Mouse (Mus musculus) skeletal muscle tissue, postnatal 0 days (tissue): ENCODE measurements around the gene Nipsnap2. TPM values are rescaled to one million over a fixed set of nuclear protein-coding genes. Genes with fewer than 3 reads are reported as not detected.

ENCODE experiments used
- polyA plus RNA-seq: library from polyadenylated mRNA; unstranded; fragments of >200 nt; fragmentation: Nextera tagmentation; extraction: Ambion mirVana; gene quantifications from 2 replicates; pipeline ENCODE4 v1.2.1, GENCODE M21; 2015

The Nipsnap2 gene
- polyA plus RNA-seq: 492 and 574 TPM in 2 replicates

DNA sequence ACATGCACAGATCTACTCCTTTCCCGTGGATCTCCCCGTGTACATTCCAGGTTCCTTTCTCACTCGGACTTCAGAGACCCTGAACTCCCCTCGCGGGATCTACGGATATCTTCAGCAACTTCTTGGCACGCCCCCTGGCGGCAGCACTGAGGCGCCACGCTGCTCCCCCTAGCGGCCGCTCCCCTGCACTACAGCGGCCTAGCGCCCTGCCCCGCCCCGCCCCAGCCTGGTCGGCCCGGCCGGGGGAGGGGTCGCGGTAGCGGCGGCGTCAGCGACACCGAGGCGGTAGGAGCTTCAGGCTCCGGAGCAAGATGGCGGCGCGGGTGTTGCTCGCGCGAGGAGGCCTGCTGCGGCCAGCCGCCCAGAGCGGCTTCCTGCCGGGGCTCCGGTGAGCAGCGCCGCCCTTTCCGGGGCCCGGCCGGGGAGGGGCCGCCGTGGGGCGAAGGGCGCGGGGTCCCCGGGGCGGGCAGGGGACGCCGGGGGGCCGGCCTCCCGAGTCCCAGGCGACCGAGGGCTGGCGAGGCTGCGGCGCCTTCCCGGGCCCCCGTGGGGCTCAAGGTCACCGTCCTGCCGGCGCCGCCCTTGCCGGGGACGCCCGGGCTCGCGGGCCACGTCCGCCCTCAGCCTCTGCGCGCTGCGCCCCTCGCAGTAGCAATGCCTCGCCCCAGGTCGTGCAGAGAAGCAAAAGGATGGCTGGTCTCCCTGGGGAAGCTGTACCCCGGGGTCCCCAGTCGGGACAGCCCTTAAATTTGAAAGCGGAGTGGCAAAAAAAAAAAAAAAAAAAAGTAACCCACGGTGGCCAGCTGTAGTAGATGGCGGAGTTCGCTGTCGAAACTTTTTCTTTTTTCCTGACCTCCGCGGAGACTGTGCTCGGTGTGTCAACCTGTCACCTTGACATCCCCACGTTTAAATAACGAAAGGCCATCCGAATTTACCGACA lies at the start of gene Nipsnap2:
TSS of gene Nipsnap2 (plus strand) at position 230 of the 940 bp plus-strand sequence.

DNA sequence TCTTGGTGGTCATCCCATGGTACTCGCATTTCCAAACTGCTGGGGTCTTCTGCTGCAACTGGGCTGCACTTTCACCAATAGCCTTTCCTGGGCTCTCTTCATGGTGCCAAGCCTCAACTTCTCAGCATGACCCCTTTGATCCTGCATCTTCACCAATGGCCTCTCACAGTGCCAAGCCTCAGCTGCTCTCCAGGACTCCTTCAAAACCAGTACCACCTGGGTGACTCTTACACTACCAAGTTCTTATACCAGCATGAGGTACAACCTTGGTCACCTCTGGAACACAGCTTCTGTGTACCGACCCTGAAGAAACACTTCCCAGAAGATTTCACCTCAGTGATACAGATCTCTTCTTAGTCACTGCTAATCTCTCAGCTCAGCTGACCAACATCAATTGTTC lies 16.5 kb upstream of the Nipsnap2 start, which contains the start of gene Sept14:
TSS of gene Sept14 (minus strand) at position 101 of the 400 bp plus-strand sequence.

DNA sequence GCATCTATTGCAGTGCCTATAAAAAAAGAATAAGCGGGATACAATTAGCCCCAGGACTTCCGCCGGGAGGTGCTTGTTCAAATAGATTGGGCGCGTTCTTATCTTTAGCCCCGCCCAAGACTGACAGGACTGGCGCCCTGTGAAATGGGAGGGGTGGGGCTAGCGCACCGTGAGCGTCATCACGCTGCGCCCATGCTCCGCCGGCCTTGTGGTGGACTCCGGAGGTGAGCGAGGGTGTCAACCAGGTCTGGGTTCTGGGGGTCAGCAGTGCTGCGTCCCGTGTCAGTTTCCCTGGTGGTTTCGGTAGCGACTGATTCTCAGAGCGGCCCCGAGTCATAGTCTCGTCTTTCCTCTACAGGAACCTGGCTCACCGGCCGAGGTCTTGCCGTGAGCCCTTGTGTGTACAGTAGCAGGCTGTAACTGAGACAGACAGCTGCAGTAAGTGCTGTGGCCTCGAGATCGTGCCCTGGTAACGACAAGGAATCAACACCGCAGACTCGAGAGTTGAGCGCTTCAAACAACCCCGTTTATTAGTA lies 9.5 kb upstream of the Nipsnap2 start, which contains the start of gene Mrps17:
TSS of gene Mrps17 (plus strand) at position 172 of the 536 bp plus-strand sequence.

DNA sequence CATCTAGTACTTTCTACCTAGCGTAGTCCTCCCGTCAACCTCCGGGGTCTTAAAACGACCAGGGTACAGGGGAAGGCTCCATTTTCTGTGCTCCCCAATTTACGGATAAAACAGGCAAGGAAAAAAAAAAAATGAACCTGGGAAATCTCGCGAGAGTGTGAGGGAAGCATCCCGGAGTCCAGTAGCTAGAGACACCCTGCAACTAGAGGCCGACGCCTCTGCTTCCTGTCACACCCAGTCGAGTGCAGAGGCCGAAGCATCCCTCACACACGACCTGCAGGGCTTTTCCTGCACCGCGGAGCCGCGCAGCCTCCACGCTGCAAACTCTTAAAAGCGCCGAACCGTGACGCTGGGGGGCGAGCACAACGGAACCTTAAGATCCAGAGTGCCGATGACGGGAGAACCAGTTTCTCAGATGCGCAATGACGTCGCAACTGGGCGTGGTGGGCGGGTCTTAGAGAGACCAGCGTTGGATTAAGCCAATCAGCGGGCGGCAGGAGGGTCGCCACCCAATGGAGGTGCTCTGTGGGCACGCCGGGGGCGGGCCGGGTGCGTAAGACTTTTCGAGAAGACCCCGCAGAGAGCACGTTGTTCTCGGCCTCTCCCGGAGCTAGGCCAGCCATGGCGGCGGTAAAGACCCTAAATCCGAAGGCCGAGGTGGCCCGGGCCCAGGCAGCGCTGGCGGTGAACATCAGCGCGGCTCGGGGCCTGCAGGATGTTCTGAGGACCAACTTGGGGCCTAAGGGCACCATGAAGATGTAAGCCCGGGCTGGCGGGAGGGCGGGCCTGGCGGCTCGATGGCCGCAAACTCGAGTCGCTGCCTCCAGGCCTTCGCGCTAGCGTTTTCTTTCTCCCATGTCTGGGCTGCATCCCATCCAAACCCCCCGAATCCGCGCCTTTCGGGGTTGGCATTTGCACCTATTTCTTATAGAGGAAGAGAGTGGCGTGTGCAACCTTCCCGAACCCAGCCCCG lies 62.2 kb downstream of the Nipsnap2 start, which contains the start of gene Psph:
TSS of gene Psph (minus strand) at position 632 of the 973 bp plus-strand sequence.

Other genes starting within 250 kb of the Nipsnap2 start
- gene Sfswap, start 223.8 kb upstream of the Nipsnap2 start, polyA plus RNA-seq: 17.6 and 18.6 TPM in 2 replicates
- 0.81 and 1.2 TPM in 2 replicates for gene Mmp17, start 140.9 kb upstream of the Nipsnap2 start, polyA plus RNA-seq
- gene Zfp11, start 55.0 kb upstream of the Nipsnap2 start, polyA plus RNA-seq: 1.3 and 1.7 TPM in 2 replicates
- gene Sept14, start 16.6 kb upstream of the Nipsnap2 start, polyA plus RNA-seq: not detected in 2 replicates
- gene Mrps17, start 9.6 kb upstream of the Nipsnap2 start, polyA plus RNA-seq: 172 and 173 TPM in 2 replicates
- gene Psph, start 62.4 kb downstream of the Nipsnap2 start, polyA plus RNA-seq: 21.2 and 26.9 TPM in 2 replicates
- gene Sumf2, start 121.9 kb downstream of the Nipsnap2 start, polyA plus RNA-seq: 17.3 and 22.9 TPM in 2 replicates
- gene Chchd2, start 162.4 kb downstream of the Nipsnap2 start, polyA plus RNA-seq: 963 and 976 TPM in 2 replicates
- gene Zbed5, start 170.7 kb downstream of the Nipsnap2 start, polyA plus RNA-seq: 1.5 and 1.8 TPM in 2 replicates
- gene Phkg1, start 173.5 kb downstream of the Nipsnap2 start, polyA plus RNA-seq: 26.0 and 30.5 TPM in 2 replicates
- 1.9 and 2.0 TPM in 2 replicates for gene Nupr1l, start 183.5 kb downstream of the Nipsnap2 start, polyA plus RNA-seq
- 13.4 and 19.1 TPM in 2 replicates for gene Vkorc1l1, start 216.9 kb downstream of the Nipsnap2 start, polyA plus RNA-seq